Mouse (Mus musculus) T-helper 1 cell (primary cell): ENCODE data around the gene Mtus2.

ENCODE experiments used
- in situ Hi-C: fragments of 300-600 bp; cut with MboI, MseI; formaldehyde crosslinking; loops from one replicate; pipeline ENCODE4 v1.15.1; 2025; ENCODE audit warnings: high pct_unique_total_duplicates

Gene Mtus2

DNA sequence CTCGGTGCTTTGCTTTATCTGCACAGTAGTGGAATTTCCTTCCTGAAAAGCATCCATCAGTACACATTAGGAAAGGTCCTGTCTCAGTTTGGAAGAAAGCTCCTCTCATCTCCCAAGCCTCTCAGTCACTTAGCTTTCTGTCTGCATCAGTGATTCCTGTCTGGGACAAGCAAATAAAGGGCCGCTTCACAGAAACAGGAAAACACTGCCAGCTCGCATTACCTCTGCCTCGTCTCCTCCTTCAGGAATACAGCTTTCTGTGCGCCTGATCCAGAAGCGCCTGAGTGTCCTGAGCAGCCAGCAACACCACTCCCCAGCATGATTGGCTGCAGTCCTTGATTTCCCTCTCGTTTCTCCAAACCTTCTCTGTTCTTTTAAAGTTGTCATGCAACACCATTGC, 222.1 kb downstream of the Mtus2 start:
- in situ Hi-C loops = no loop called here

DNA sequence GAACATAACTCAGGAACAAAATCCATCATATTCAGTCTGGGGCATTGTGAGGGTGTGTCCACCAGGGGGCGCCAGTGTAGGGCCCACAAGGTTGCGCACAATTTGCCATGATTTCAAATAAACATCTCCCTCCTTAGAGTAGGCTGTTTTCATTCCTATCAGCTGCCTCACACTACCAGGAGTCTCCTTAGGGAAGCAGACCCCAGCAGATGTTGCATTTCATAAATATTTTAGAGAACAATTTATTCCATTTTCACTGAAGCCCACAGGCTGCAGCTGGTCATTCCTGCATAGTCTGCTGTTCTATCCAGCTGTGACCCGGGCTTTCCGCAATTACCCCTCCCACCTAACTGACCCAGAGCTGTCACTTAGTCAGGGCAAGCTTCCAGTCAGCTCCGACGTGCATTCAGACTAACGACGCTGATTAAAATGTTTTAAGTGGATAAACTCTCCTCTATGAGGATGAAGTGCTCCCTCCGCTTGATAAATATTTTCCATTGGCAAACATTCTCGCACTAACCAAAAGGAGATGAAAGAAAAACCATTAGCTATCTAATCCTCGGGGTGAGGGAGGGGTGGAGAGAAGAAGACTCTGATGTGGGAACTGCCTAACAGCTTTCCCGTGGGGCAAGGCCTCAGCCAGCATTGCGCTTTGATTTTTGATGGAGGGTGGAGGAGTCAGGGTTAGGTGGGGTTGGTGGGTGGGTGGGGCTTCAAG, 223.6 kb downstream of the Mtus2 start:
- in situ Hi-C loops = loop anchor here (5.0 kb wide), 1 partner anchor 57 kb away; no protein-coding TSS in a partner anchor

DNA sequence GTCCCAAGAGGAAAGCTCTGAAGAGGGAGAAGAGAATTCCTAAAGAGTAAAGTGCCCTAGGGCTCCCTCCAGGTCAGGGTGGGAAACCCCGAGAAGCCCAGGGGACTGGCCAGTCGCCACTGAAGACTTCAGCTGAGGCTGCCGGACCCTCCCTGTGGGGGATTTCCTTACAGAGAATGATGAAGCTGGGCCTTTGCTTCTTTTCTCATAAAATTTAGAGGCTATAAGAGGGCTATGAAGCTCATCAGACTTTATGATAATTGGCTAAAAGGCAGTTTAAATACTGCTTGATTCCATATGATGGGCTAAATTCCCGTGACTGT, 224.1 kb downstream of the Mtus2 start:
- in situ Hi-C loops = loop anchor here (5.0 kb wide), 1 partner anchor 56 kb away; no protein-coding TSS in a partner anchor

DNA sequence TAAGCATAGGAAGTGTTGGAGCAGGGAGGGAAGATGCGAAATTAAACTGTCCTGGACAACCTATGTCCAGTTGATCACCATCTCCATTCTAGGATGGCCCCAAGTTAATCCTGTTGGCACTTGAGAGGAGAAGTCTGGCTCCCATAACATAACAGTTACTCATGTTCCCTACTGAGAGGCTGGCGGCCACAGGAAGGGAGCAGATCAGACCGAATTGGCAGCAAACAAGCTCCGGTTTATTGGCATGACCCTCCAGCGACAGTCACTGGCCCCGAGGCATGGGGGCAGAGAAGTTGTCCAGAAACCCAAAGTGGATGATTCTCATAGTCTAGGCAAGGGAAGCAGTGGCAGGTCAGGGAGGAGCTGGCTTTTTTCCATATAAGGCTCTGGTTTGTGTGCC, 224.8 kb downstream of the Mtus2 start:
- in situ Hi-C loops = loop anchor here (5.0 kb wide), 1 partner anchor 55 kb away; no protein-coding TSS in a partner anchor

DNA sequence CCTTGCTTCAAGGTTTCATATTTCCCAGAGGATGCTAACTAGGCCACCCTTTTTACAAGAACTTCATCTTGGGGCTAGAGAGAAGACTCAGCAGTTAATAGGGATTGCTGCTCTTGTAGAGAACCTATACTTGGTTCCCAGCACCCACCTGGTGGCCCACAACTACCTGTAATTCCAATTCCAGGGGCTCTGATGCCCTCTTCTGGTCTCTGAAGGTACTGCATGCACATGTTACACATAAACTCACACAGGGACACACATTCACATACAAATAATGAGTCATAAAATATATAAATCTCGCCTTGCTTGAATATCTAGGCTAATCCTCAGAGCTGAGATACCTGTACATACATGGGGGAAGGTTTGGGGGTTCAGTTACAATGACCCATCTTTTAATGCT, 228.8 kb downstream of the Mtus2 start:
- in situ Hi-C loops = no loop called here

DNA sequence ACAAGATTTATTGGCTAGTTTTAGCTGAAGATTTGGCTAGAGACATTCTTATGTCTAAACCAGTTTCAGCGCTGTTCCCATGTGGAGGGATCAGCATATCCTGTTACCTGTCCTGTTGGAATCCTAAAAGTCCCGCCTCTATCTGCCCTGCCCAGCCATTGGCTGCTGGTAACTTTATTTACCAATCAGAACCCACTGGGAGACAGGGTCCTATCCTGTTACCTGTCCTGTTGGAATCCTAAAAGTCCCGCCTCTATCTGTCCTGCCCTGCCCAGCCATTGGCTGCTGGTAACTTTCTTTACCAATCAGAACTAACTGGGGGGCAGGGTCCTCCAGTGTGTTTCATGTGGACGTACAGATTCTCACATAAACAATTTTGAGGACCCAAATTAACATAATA, 234.3 kb downstream of the Mtus2 start:
- in situ Hi-C loops = no loop called here

DNA sequence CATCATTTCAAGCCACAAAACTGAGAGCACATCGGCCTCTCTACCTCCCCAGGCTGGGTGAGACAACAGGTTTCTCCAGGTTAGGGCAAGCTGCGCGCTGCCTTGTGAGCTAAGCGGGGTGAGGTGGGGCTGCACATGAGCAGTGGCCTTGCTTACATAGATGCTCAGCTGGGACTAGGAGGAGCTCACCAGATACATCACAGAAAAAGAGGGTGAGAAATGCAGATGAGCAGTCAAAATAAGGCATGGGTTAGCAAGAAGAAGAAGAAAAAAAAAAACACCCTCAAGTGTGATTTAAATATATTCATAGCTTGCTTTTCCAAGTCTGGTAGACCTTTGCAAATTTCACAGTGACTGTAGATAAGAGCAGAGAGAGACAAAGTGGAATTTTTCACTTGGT, 254.7 kb downstream of the Mtus2 start:
- in situ Hi-C loops = no loop called here

DNA sequence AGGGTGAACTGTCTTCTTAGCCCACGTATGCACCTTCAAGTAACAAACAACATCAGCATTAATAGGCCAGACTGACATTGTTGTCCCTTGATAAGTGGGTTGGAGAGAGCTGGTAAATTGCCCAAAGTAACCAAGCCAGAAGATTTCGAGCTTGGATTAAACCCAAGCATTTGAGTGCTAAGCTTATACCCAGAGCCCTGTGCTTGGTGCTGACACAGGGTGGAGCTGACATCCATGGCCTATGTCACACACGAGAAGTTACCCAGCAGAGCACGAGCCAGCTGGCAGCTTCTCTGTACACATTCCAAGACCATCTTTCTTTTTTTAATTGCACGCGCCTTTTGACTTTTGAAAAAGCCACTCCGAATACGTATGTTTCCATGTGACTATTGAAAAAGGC, 259.7 kb downstream of the Mtus2 start:
- in situ Hi-C loops = no loop called here

DNA sequence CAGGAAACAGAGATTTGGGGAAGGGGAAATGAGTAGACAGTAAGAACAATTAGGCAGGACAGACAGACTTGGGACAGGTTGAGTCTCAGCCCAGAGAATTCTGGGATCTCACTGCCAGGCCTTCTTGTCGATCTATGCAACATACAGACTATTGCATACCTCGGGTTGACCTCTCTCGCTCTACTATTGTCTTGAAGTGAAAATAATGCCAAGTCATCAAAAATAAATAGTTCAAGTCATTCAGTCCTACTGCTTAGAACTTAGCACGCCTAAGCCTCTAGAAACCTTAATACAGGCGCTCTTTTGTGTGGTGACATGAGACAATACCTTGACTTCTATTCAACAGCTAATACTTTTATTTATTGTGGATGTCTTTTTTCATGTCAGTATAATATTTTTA, 265.8 kb downstream of the Mtus2 start:
- in situ Hi-C loops = no loop called here

DNA sequence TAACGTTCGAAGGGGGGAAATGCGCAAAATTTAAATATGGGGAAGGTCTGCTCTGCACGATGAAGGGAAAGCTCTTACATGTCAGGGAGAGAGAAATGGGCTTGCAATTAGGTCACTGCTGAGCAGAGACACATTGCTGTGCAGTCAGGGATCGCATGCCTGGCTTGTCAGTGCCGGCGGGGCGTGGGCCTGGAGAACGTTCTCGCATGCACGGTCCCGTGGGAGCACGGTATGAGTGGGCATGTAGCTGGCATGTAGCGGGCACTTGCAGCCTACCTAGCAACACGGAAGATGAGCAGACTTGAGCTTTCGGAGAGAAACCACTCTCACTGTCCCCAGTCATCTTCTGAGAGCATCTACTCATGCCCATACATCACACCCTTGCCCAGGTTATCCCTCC, 266.9 kb downstream of the Mtus2 start:
- in situ Hi-C loops = no loop called here

DNA sequence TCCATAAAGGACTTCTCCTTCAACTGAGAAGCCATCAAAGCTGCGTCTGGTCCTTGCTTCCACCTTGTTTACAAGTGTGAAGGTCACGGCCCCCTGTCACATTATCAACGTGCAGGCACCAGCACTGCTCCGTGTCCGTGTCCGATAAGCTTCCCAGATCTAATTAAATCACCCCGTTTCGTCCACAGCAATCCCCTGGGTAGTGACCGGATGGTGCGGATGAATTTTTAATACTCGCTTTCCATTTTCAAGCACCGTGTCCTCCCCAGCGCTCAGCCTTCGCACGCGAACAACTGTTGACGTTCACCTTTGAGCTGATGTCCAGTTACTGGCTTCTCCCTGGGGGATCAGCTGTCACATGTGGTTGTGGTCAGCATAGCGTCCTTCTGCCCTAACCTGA, 276.6 kb downstream of the Mtus2 start:
- in situ Hi-C loops = no loop called here

DNA sequence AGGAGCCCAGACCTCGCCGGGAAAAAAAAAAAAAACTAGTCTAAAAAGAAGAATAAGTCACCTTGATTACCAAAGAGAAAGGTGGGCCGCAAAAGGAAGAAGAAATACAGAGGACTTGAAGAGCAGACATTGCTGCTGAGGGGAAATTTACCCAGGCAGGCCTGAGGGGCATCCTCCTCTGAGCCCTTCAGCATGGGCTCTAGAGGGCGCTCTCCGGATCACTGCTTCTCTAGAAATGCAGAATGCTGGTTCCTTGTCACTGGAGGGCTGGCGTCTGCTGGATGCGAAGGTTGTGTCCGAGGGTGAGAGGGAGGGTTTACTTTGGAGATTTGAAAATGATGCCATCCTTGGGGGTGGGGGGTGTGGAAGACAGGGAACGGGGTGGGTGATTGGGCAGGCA, 279.5 kb downstream of the Mtus2 start:
- in situ Hi-C loops = loop anchor here (5.0 kb wide), 1 partner anchor 54 kb away; no protein-coding TSS in a partner anchor

DNA sequence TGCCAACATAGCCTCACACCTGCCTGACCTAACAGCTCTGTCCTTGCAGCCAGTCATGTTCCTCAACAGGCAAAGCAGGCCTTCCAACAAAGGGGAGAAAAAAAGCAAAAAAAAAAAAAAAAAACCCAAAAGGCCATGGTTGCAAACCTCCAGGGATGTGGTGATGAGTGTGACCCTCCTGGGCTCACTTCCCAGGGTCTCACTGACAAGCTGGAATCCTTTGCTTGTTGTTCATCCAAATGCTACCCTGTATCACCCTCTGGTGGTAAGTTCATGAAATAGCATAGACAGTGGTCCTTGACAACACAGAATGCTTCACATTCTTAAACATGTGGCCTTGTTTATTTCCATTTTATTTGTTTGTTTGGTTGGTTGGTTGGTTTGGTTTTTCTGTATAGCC, 281.9 kb downstream of the Mtus2 start:
- in situ Hi-C loops = loop anchor here (5.0 kb wide), 1 partner anchor 57 kb away; no protein-coding TSS in a partner anchor

DNA sequence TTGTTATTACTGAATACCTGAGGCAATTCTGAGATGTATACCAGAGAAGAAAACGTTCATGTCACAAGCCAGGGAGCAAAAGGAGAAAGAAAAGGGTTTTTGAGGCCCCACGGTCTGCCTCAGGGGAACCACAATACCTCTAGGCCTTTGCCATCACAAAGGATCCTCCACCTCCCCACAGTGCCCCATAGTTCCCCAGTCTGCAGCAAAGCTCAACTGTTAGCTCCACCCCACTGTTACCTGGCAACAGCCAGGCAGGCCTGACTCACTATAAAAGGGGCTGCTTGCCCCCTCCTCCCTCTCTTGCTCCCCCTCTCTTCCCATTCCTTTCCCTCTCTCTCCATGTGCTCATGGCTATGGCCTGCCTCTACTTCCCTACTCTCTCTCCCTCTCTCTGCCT, 282.6 kb downstream of the Mtus2 start:
- in situ Hi-C loops = loop anchor here (5.0 kb wide), 1 partner anchor 57 kb away; no protein-coding TSS in a partner anchor

DNA sequence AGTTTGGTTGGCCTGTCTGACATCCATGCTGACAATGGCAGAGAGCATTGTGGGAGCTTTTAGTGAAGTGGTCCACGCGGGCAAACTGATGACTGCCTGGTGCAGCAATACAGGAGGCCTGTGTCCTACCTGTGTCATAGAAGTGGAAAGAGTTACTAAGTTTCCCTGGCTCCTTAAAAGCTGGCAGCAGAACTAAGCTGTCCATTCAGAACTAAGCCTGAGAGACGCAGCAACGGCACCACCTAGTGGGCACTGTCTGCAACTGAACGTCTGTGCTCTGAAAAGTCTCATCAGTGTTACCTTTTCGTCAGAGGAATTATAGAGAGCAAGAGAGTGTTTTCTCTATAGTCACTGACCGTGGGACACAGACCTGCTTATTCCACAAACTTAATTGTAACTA, 284.8 kb downstream of the Mtus2 start:
- in situ Hi-C loops = no loop called here

DNA sequence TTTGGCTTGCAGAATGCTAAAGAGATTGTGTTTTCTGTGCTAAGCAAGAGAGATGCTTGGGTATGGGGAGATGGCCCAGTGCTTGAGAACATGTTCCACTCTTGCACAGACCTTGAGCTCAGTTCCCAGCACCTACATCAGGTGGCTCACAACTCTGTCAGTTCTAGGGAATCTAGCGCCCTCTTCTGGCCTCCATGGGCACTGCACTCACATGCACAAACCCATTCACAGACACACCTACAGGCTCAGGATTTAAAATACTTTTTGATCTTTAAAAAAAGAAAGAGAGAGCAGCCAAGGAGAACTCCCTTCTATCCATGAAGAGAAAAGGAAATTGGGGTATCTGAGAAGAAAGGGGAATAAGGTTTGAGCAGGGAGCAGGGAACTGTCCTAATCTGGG, 287.4 kb downstream of the Mtus2 start:
- in situ Hi-C loops = no loop called here

DNA sequence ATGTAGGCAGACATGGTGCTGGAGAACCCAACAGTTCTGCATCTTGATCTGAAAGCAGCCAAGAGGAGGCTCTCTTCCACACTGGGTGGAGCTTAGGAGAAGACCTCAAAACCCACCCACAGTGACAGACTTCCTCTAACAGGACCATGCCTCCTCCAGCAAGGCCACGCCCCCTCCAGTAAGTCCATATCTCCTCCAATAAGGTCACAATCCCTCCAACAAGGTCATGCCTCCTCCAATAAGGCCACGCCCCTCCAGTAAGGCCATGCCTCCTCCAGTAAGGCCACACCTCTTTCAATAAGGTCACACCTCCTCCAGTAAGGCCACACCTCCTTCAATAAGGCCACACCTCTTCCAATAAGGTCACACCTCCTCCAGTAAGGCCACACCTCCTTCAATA, 288.3 kb downstream of the Mtus2 start:
- in situ Hi-C loops = no loop called here

DNA sequence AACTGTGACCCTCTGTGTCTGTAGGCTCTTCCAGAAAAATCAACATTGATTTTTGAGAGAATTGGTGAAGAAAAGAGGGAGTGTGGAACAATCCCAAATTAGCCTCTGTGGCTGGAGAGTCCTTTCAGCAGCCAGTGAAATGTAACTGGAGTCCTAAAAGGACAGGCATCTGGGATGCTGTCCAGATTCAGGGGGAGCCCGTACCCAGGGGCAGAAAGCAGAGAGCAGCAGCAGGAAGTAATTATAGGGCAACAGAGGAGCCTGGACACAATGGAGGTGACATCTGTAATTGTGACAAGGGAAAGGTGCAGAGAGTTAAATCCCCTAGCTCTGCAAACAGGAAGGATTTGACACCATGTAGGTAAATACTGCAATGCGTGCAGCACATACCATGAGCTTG, 291.1 kb downstream of the Mtus2 start:
- in situ Hi-C loops = no loop called here

DNA sequence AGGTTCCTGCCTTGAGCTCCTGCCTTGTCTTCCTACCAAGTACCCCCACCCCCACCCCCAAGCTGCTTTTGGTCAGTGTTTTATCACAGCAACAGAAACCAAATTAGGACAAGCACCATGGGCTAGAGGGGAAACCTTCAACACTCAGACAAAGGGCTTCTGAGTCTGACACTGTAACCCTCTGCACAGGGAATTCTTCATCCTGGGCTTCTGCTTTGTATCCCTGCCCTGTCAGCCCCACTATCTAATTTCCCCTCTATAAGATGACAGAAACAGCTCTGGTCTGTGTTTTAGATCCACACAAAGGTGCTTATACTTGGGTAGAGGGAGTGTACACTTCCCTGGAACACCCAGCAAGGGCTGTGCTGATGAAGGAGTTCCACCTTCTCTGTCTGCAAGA, 294.7 kb downstream of the Mtus2 start:
- in situ Hi-C loops = no loop called here

DNA sequence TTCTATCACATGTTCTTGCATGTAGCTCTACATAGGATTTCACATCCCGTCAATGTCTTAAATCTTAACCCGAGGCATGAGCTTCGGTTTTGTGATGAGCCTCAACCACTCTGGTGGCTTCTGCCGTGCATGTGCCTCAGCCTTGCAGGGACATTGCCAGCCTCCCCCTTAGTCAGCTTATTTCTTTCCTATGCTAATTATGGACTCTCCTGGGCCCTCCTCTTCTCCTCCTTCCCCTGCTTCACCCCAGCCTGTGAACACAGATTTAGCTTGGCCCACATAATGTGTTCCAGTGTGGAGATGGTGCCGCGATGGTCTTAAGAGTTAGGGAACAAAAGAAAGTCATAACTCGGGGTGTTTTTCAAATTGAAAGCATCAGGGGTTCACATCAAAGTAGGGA, 304.9 kb downstream of the Mtus2 start:
- in situ Hi-C loops = no loop called here

DNA sequence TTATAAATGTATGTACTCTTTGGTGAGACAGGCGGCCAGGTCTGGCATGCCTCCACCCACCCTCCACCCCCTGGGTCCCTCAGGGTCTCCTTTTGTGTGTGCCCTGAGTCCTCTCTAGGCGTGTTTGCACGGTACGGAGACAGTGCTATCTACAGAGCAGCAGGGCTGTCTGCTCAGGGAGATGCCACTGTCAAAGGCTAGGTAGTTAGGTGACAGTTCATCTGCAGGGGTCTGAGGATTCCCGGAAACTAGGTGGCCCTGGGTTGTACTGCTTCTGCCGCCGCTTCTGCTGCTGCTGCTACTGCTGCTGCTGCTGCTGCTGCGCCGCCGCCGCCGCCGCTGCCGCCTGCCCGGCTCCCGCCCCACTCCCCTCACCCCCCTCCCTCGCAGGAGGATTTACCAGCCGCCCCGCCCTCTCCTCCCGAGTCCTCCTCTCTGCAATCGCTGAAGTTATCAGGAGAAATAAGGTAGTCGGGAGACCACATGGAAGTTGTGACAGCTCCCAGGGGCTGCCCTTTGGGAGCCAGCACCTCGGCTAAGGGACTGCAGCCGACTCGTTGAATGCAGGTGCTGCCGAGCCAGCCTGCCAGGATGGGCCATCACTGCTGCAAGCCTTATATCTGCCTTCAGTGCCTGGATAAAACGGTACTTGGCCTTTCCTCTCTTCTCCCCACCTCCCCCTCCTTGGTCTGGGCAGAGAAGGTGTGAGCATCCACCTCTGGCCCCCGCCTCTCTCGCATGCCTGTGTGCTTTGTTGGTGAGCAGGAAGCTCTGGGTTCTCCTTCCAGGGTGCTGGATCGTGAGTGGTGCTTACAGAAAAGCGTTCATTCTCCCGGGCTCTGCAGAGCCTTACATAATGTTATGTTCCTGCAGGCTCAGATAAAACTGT, 307.9 kb downstream of the Mtus2 start:
- in situ Hi-C loops = no loop called here

DNA sequence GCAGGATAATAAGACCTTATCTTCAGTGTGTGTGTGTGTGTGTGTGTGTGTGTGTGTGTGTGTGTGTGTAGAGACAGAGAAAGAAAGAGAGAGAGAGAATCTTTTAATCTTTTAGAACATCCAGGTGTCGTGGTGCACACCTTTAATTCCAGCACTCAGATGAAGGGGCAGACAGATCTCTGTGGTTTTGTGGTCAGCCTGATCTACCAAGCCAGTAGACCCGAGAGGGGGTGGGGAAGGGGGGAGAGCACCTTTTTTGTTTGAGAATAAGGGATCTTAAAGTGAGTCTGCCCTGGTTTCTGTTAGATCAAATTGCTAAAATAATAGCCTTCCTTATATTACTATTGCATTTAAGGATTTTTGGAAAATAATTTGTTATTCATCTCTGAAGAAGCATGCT, 309.7 kb downstream of the Mtus2 start:
- in situ Hi-C loops = no loop called here

DNA sequence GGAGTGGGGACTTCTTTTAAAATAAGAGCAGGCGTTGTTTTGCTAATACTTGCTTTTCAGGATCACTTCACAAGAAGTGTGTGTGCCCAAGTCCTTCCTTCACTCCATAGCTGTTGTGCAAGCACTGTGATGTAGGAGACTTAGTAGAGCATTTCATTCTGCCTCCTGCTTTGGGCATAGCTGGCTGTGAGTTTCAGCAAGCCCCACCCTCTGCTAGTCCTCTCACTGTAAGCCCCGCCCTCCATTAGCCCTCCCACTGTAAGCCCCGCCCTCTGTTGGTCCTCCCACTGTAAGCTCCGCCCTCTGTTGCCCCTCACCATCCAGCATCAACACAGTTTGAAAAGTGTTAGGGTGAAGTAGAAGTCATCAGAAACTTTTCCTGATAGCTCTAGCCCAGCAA, 310.3 kb downstream of the Mtus2 start:
- in situ Hi-C loops = no loop called here
